Mouse (Mus musculus): ENCODE data around the gene Hap1.

The Hap1 gene

GRCm38 (mm10) chr11:100355972-100356818 lies at the start of gene Hap1:
TSS of gene Hap1 (minus strand) at chr11:100356128.
- peak in 1 of 2 experiments; percentile 75 for DNase-seq (ENCODE audit: low spot score in 2 of 2)

GRCm38 (mm10) chr11:100404456-100405074 lies 48.6 kb upstream of the Hap1 start:
- no peak for DNase-seq (ENCODE audit: low spot score in 2 of 2)

GRCm38 (mm10) chr11:100403445-100404134 lies 47.7 kb upstream of the Hap1 start:
- DNase-seq (ENCODE audit: low spot score in 2 of 2) = no peak

GRCm38 (mm10) chr11:100402682-100403081 lies 46.8 kb upstream of the Hap1 start:
- no peak for DNase-seq (ENCODE audit: low spot score in 2 of 2)

- no peak for DNase-seq (ENCODE audit: low spot score in 2 of 2)
These were observed 46.3 kb upstream of the Hap1 start for GRCm38 (mm10) chr11:100402240-100402639.

GRCm38 (mm10) chr11:100400842-100401241 lies 44.9 kb upstream of the Hap1 start:
- DNase-seq (ENCODE audit: low spot score in 2 of 2) = no peak

GRCm38 (mm10) chr11:100399727-100400538 lies 44.0 kb upstream of the Hap1 start:
- DNase-seq (ENCODE audit: low spot score in 2 of 2) = no peak

- no peak for DNase-seq (ENCODE audit: low spot score in 2 of 2)
These were observed 43.4 kb upstream of the Hap1 start for GRCm38 (mm10) chr11:100399320-100399719.

GRCm38 (mm10) chr11:100398517-100398916 lies 42.6 kb upstream of the Hap1 start:
- no peak for DNase-seq (ENCODE audit: low spot score in 2 of 2)

- peak; percentile 99 to 100 for DNase-seq (ENCODE audit: low spot score in 2 of 2)
These were observed 41.9 kb upstream of the Hap1 start, which contains the start of gene Jup for GRCm38 (mm10) chr11:100397600-100398389. TSS of gene Jup (minus strand) at chr11:100397763.

- no peak for DNase-seq (ENCODE audit: low spot score in 2 of 2)
These were observed 41.1 kb upstream of the Hap1 start for GRCm38 (mm10) chr11:100396886-100397599.

- DNase-seq (ENCODE audit: low spot score in 2 of 2) = peak in 1 of 2 experiments; percentile 29
These were observed 40.1 kb upstream of the Hap1 start for GRCm38 (mm10) chr11:100395861-100396631.

- DNase-seq (ENCODE audit: low spot score in 2 of 2) = no peak
These were observed 39.3 kb upstream of the Hap1 start for GRCm38 (mm10) chr11:100395200-100395599.

- DNase-seq (ENCODE audit: low spot score in 2 of 2) = no peak
These were observed 38.6 kb upstream of the Hap1 start for GRCm38 (mm10) chr11:100394353-100395074.

- no peak for DNase-seq (ENCODE audit: low spot score in 2 of 2)
These were observed 37.8 kb upstream of the Hap1 start for GRCm38 (mm10) chr11:100393733-100394132.

- no peak for DNase-seq (ENCODE audit: low spot score in 2 of 2)
These were observed 37.0 kb upstream of the Hap1 start for GRCm38 (mm10) chr11:100392958-100393357.

- no peak for DNase-seq (ENCODE audit: low spot score in 2 of 2)
These were observed 36.0 kb upstream of the Hap1 start for GRCm38 (mm10) chr11:100391884-100392345.

GRCm38 (mm10) chr11:100391081-100391883 lies 35.4 kb upstream of the Hap1 start:
- no peak for DNase-seq (ENCODE audit: low spot score in 2 of 2)
